Mouse (Mus musculus) neutrophil, adult 83 days (primary cell): Measurements from ENCODE around the gene Dld. TPM values are rescaled to one million over a fixed set of nuclear protein-coding genes. Genes with fewer than 3 reads are reported as not detected.

Experiments used
- total RNA-seq, 2 experiments: library from RNA; stranded (reverse); gene quantifications; one replicate each; pipeline ENCODE4 v1.2.4; 2023

Dld gene
- total RNA-seq, result 10 to 100 TPM; 31.6 to 37.2 TPM

DNA sequence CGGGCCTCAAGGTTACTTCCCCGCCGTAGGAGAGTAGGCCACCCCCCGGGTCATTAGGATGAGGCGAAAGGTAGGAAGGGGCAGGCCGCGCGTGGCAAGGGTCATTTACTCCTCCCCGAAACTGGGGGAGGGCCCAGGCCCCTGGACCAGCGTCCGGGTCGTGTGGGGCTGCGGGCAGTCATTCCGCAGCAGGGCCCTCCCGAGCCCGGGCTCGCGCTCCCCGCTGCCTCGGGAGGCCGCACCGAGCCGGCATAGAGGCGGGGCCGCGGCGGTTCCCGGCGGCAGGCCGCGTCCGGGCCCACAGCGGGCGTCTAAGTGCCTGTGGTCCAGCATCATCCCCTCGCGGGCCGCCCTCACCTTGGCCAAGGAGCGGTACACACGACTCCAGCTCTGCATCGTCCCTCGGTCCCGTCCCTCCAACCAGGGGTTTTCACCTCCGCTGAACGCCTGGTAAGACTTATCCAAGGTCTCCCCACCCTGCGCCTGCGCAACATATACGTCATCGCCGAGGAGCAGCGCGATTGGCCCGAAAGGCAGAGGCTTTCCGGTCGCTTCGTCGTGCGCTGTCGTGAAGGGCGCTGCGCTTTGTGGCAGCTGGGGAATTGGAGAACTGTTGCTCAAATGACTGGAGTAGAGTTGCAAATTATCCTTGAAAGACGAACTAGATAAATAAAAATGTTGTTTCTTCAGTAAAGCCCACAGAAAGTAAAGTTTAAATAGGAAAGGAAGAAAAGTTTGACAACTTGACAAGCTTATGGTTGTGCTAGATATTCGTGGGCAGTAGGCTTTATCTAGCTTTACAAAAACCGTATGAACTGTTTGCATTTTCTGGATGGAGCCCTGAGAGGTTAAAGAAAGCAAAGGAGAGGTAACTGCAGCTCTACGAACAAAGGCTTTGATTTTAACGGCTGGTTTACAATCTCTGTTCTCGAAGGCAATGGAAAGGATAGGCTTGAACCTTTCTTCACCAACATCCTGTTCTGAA is at the start of gene Dld:
Dld (minus strand) TSS at position 510 of the 985 bp plus-strand sequence.

DNA sequence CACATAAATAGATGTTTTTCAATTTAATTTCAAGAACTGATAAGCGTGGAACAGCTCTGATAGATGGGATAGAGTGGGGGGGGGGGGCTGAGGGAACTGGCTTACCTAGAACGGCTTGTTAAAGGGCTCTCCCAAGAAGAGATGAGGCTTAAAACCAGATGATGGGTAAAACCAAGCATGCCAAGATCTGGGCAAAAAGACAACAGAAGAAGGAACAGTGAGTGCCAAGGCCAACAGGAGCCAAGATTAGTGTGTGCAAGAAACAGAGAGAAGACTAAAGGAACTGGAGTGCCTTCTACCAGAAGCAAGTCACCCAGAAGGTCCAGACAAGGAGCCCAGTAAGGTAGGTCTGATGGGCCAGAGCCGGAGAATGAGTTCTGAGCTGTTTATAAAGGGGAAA is 39.3 kb upstream of the Dld start, which contains the start of gene Slc26a3:
Slc26a3 (plus strand) TSS at position 301 of the 400 bp plus-strand sequence.

Other genes starting within 250 kb of the Dld start
- gene Gm6993, start 110.7 kb downstream of the Dld start, total RNA-seq, result not detected
- under 1 TPM; 0.07 to 0.33 TPM for gene Lamb1, start 86.2 kb downstream of the Dld start, total RNA-seq
- under 1 TPM in 1 of 2 experiments, not detected in 1; 0.22 TPM for gene Slc26a3, start 39.4 kb upstream of the Dld start, total RNA-seq
- 10 to 100 TPM; 14.5 to 14.7 TPM for gene Cbll1, start 148.2 kb upstream of the Dld start, total RNA-seq
- not detected for gene Slc26a4, start 208.5 kb upstream of the Dld start, total RNA-seq